Mouse (Mus musculus) urinary bladder, postnatal 10 days (tissue): ENCODE data around the gene Anapc4.

ENCODE experiments used
- DNase-seq: peaks from one replicate; pipeline ENCODE4 v3.0.0; 2022; ENCODE audit warnings: low spot score

Gene Anapc4

DNA sequence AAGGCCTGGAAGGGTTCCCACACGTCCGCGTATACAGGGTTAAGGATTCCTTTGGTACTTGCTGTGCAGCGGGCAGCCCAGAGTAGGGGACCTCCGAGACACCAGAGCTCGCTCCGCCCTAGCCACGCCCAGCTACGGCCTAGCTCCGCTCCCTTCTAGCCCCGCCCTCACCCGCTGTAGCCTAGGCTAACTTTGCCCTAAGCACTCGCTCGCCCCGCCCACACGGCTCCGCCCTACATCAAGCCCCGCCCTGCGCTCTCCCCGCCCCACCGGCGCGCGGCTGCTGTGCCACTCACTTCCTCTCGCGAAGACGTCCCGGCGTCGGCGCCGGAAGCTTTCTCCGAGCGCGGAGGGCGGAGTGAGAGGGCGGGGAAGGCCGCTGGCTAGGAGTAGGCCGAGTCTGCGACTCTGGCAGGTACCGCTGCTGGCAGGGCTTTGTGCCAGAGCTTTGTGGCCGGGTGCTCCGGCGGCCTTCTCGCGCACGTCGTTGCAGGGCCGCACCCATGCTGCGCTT is at the start of gene Anapc4:
Gene Anapc4, plus strand, starts transcription at position 252 of the 514 bp plus-strand sequence.
- peak; percentile 97 for DNase-seq

DNA sequence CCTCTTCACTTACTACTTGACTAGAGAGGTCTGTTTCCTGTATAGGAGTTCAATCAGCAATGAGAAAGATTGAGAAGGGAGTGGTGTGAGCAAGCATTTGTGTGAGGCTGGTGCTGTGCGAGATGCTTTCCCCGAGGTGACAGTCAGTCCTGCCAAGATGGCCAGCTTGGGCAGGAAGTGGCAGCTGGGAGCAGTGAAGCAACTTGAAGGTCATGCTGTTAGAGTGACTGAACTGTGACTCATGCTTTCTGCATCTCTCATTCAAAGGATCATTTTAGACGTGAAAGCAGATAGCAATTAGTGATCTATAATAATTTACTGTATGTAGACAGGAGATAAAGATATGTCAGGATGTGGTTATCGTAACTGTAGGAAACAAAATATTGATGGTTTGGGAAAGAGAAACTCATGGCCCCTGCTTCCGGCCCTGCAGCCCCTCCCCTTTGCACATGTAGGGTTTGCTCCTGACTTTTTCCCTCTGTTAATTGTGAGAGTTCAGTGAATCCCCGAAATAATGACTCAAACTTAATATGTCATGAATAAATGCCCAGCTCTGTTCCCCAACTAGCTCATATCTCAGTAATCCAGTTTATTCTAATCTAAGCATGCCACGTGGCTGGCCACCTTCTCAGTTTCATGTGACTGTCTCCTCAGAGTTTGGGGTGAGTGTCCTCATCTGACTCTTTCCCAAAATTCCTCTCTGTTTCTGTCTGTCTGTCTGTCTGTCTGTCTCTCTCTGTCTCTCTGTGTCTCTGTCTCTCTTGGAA is 47.1 kb upstream of the Anapc4 start:
- no peak for DNase-seq

DNA sequence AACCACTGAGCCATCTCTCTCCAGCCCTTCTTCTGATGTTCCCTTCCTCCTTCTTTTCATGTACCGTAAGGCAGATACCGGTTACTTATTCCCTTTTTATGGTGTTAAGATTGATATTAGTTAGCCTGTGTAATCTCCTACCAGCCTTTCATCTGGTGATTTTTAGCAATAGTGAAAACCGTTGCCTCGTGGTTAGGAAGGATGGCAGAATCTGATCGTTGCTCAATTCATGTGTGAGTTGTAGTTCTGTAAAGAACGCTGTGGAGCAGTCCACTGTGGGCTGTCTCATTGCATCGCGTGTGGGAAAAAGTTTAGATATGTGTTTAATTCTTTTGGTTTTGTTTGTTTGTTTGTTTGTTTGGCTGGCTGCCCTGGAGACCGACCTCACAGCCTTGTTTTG is 40.6 kb upstream of the Anapc4 start:
- DNase-seq = no peak

- no peak for DNase-seq
Observed at GRCm38 (mm10) chr5:52794109-52794508, 39.7 kb upstream of the Anapc4 start.

DNA sequence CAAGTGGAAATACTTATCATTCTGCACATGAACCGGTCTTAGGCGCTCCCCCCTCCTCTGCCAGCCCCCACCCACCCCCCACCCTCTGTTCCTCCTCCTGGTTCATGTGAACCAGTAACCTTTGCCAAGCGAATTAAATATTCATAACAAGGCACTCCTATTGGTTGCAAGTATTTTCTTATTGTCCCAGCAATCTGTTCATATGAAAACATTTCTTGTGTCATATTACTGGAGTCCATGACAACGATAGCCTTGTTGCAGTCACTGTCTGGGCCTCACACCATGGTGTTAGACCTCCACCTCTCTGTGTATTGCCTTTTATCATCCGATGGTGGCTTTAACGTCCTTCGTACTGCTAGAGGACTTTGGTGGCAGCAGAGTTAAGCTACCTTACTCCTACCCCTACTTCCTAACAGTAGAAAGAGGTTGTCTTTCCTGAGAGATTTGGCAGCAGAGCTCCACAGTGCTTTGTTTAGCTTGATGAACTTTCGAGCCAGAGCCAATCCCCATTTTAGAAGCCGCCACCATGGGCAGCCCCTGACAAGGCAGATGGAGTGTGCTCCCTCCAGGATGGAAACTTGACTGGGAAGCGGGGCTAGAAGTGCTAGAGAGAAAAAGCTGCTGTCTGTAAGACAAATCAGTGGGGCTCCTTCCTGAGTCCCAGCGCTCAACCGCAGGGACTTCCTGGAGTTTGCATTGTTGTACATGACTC is 34.4 kb upstream of the Anapc4 start:
- no peak for DNase-seq

DNA sequence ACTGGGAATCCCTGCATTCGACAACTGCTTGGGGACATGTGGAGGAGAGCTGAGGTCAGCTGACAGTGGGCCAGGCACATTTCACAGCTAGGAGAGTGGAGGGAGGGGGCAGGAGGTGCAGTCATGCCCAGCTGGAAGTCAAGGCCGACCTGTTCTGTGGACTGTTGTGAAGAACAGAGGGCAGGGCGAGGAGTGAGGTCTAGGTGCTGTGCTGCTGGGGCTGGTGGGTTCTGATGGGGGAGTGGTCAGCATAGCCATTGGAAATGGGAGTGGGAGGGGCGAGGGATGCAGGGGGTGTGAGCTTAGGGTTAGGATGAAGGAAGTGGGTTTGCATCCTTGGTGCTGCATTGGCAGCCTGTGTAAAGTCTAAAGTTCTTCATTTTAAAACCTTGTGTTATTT is 28.0 kb upstream of the Anapc4 start:
- no peak for DNase-seq

GRCm38 (mm10) chr5:52806349-52806748 is 27.5 kb upstream of the Anapc4 start:
- DNase-seq = no peak

DNA sequence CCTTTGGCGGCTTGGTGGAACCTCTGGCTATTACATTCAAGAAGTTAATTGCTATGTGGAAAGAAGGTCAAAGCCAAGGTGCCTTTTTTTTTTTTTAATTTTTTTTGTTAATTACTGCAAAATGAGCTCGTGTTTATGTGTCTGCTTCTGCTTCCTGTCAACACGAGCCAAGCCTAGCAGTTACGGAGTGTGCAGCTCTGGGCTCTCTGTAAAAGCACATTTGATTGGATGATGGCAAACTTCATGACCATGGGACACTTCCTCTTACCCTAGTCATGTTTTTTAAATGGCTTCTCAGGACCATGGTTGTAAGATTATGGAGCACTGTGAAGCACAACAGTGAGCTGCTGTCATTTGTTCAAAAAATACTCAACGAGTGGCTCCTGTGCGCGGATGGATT is 26.8 kb upstream of the Anapc4 start:
- DNase-seq = no peak

DNA sequence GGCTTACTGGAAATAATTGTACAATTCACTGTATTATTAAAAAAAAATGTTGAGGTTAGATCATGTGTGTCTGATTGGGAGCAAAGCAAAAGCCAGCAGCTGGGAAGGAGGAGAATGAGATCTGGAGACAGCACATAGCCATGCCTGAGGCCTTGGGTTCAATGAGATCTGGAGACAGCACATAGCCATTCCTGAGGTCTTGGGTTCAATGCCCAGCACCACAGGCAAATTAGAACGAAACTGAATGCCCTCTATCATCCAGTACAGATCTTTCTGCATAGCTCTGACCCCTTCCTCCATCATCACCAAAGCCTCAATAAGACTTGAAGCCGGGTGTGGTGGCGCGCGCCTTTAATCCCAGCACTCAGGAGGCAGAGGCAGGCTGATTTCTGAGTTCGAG is 23.4 kb upstream of the Anapc4 start:
- no peak for DNase-seq

DNA sequence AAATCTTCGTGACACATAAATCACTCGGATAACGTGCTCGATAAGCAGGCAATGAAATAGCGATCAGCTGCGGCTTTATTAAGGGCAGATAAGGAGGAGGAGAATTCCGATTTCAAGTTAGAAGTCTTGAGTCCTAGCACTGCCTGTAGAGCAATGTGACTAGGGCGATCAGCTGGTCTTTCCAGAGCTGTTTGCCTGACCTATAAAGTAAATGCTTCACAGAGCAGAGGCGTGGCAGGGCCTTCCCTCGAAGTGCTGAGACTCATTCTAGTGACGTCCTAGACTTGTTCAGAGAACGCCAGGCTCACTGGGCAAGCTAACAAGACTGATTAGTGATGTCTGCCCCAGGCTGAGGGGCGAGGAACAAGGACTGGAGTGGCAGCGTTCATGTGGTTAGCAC is 22.8 kb upstream of the Anapc4 start:
- DNase-seq = no peak

DNA sequence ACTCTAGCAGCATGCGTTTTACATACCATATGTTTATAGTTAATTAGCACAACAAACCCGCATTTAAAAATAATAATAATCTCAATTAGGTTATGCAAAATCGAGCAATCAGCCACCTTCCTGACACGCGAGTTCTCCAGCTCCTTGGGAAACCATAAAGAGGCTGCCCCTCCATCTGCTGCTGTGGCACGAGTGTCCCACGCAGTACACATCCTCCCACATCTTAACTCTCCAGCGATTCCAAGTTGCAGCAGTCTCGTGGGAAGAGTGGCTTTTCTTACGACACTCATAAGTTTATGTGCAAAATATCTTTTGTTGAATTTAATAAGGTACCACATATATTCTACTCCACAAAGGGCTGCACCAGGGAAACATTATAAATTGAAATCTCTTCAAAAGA is 21.4 kb upstream of the Anapc4 start:
- DNase-seq = no peak

DNA sequence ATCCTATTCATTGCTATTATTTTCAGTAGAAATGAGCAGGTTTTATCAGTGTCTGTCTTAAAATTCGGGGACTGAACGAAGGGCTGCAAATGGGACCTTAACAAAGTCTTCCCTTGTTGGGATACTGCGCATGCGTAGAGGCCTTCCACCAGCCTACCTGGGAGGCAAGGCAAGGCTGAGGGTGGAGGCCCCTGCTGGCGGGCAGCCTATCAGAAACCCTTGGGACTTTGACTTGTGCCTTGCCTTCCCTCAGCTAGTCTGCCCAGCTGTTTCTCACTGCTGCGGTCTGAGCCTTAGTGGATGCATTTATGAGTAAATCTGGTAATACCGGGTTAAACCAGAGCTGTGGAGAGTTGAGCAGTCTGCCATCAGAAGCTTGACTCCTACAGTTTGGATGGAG is 20.5 kb upstream of the Anapc4 start:
- no peak for DNase-seq

GRCm38 (mm10) chr5:52818676-52819075 is 15.1 kb upstream of the Anapc4 start:
- DNase-seq = no peak

- DNase-seq = no peak
Observed at GRCm38 (mm10) chr5:52821691-52822090, 12.1 kb upstream of the Anapc4 start.

DNA sequence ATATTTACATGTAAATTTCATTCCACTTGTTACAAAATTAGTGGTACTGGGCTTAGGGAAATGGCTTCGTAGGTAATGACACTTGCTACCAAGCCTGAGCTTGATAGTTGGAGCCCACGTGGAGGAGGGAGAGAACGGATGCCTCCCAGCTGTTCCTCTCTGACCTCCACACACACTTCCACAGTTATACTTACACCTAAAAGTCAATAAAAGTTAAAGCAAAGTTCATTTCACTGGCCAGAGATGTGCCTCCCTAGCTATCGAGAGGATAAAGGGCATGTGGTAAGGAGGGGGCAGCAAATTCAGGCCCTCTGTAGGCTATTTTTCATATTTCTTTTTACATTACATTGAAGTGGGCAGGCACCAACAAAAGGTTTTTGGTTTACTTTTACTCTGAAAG is 5.9 kb upstream of the Anapc4 start:
- no peak for DNase-seq

- no peak for DNase-seq
Observed at GRCm38 (mm10) chr5:52833005-52833404, 807 bp upstream of the Anapc4 start.

GRCm38 (mm10) chr5:52834386-52834785 is 574 bp downstream of the Anapc4 start:
- no peak for DNase-seq

GRCm38 (mm10) chr5:52844319-52844718 is 10.5 kb downstream of the Anapc4 start:
- DNase-seq = no peak

- no peak for DNase-seq
Observed at GRCm38 (mm10) chr5:52855727-52856126, 21.9 kb downstream of the Anapc4 start.

GRCm38 (mm10) chr5:52864446-52864845 is 30.6 kb downstream of the Anapc4 start:
- DNase-seq = no peak

- DNase-seq = no peak
Observed at GRCm38 (mm10) chr5:52865825-52866224, 32.0 kb downstream of the Anapc4 start.

- no peak for DNase-seq
Observed at GRCm38 (mm10) chr5:52866361-52867155, 32.7 kb downstream of the Anapc4 start.
